ENCODE assay signal across 22 mouse cellular contexts in genomic region chr3:53217697-53218096, GRCm38 (mm10).
DNase-seq lines count a peak whose midpoint lies in the region; ATAC-seq and TF ChIP-seq lines count a peak whose summit lies in the region.
"Had no signal": no experiment of that assay in that cellular context is flagged by ENCODE, and none has a peak within 500 bp of the region (broad histone marks: within the 10 kb centered on the region; RNA-seq: fewer than 3 reads in every experiment).

No protein-coding gene starts in this region.

- H3K9me3 ChIP-seq in forebrain, embryonic 16.5 days (ENCODE audit: control insufficient read depth, low read length) = no peaks in the 10 kb centered on the region
- H3K9me3 ChIP-seq in forebrain, embryonic 12.5 days = no peaks in the 10 kb centered on the region
- no peaks in the 10 kb centered on the region for H3K9me3 ChIP-seq in limb, embryonic 14.5 days (ENCODE audit: control insufficient read depth, low read length)
- H3K9me3 ChIP-seq in limb, embryonic 10.5 days (replicated peaks) = no peaks in the 10 kb centered on the region
- H3K9me3 ChIP-seq: embryonic facial prominence, embryonic 13.5 days; heart, embryonic 10.5 days; heart, embryonic 15.5 days had no signal

- DNase-seq in heart, adult 2 months = no peak
- no peak for DNase-seq in heart, postnatal 10 days
- no peak for DNase-seq in limb, embryonic 14.5 days (ENCODE audit: low spot score)
- DNase-seq in limb, embryonic 10.5 days (ENCODE audit: low spot score) = no peak
- peak; percentile 38 for DNase-seq in brain, embryonic 14.5 days (ENCODE audit: low read depth)
- no peak for DNase-seq in kidney, adult 18-20 months
- DNase-seq: adrenal gland, postnatal 14 days; cerebellum, adult 18-20 months; cerebellum, adult 9-11 months; cerebellum, postnatal 36 days; gastrocnemius, postnatal 25 days; kidney, adult 9 months had no signal

- no peak overlapping the region for H3K27ac ChIP-seq in forebrain, embryonic 16.5 days (ENCODE audit: low read length)
- H3K27ac ChIP-seq in forebrain, embryonic 12.5 days = no peak overlapping the region
- peak overlapping the region; percentile 31; the same call in 1 of the 2 replicates for H3K27ac ChIP-seq in heart, adult 2 months
- no peak overlapping the region for H3K27ac ChIP-seq in limb, embryonic 14.5 days (replicated peaks; ENCODE audit: low read depth, low read length)
- no peak overlapping the region for H3K27ac ChIP-seq in limb, embryonic 10.5 days
- H3K27ac ChIP-seq: embryonic facial prominence, embryonic 13.5 days; heart, embryonic 10.5 days; heart, embryonic 15.5 days had no signal

- H3K9ac ChIP-seq in forebrain, embryonic 16.5 days (replicated peaks; ENCODE audit: low read depth, low read length) = no peak overlapping the region
- H3K9ac ChIP-seq in forebrain, embryonic 12.5 days = no peak overlapping the region
- H3K9ac ChIP-seq in heart, adult 2 months (ENCODE audit: low read depth, low read length) = no peak overlapping the region
- no peak overlapping the region for H3K9ac ChIP-seq in limb, embryonic 14.5 days (ENCODE audit: low read depth, low read length, severe bottlenecking)
- H3K9ac ChIP-seq: embryonic facial prominence, embryonic 13.5 days; heart, embryonic 15.5 days had no signal

- H3K27me3 ChIP-seq in forebrain, embryonic 16.5 days (replicated peaks; ENCODE audit: control insufficient read depth, insufficient read depth, low read length) = no peaks in the 10 kb centered on the region
- no peaks in the 10 kb centered on the region for H3K27me3 ChIP-seq in forebrain, embryonic 12.5 days
- no peaks in the 10 kb centered on the region for H3K27me3 ChIP-seq in heart, adult 2 months (ENCODE audit: control insufficient read depth, insufficient read depth, low read length)
- no peaks in the 10 kb centered on the region for H3K27me3 ChIP-seq in limb, embryonic 14.5 days (ENCODE audit: control insufficient read depth, insufficient read depth, low read length)
- no peaks in the 10 kb centered on the region for H3K27me3 ChIP-seq in limb, embryonic 10.5 days (ENCODE audit: low read depth, poor library complexity, severe bottlenecking)
- H3K27me3 ChIP-seq: CH12.LX; heart, embryonic 15.5 days; Patski had no signal

- peaks cover 1% of the 10 kb centered on the region; the same call in 1 of the 2 replicates for H3K79me2 ChIP-seq in heart, adult 2 months (replicated peaks; ENCODE audit: control insufficient read depth, insufficient read depth, low read length)

- intact Hi-C loops in heart, adult 2 months (cut with DNase I) = no loop called here
- intact Hi-C loops in heart, postnatal 10 days (cut with DNase I) = no loop called here

- no peak overlapping the region for H3K4me3 ChIP-seq in forebrain, embryonic 16.5 days (replicated peaks; ENCODE audit: low read length)
- no peak overlapping the region for H3K4me3 ChIP-seq in forebrain, embryonic 12.5 days (replicated peaks)
- H3K4me3 ChIP-seq in heart, adult 2 months = no peak overlapping the region
- no peak overlapping the region for H3K4me3 ChIP-seq in limb, embryonic 14.5 days (replicated peaks; ENCODE audit: low read length)
- no peak overlapping the region for H3K4me3 ChIP-seq in limb, embryonic 10.5 days
- H3K4me3 ChIP-seq: embryonic facial prominence, embryonic 13.5 days; heart, embryonic 10.5 days; heart, embryonic 15.5 days had no signal

- no peak for TF ChIP-seq POLR2A in heart, adult 2 months (IDR thresholded peaks at IDR 0.05; ENCODE audit: insufficient read depth, low read depth, low read length)
- no peak for TF ChIP-seq POLR2A in limb, embryonic 14.5 days (IDR thresholded peaks at IDR 0.05; ENCODE audit: borderline replicate concordance, extremely low read depth, insufficient read depth, insufficient read length)
- no peak for TF ChIP-seq POLR2A in brain, embryonic 14.5 days (IDR thresholded peaks at IDR 0.05; ENCODE audit: borderline replicate concordance, extremely low read depth, insufficient read depth, insufficient read length, poor library complexity, severe bottlenecking)

- peaks cover 10% of the 10 kb centered on the region; the same call in 1 of the 2 replicates for H3K4me1 ChIP-seq in forebrain, embryonic 16.5 days (replicated peaks; ENCODE audit: control insufficient read depth, insufficient read depth, low read length)
- H3K4me1 ChIP-seq in forebrain, embryonic 12.5 days = peaks cover 16% of the 10 kb centered on the region
- H3K4me1 ChIP-seq in heart, adult 2 months (ENCODE audit: control insufficient read depth, insufficient read depth, low read length) = peaks cover 4% of the 10 kb centered on the region
- peaks cover 17% of the 10 kb centered on the region for H3K4me1 ChIP-seq in limb, embryonic 14.5 days (ENCODE audit: control insufficient read depth, insufficient read depth, low read length)
- H3K4me1 ChIP-seq in limb, embryonic 10.5 days = no peaks in the 10 kb centered on the region

- WGBS in forebrain, embryonic 16.5 days = 55% methylated on average over 5 of the region's 5 CpGs
- WGBS in forebrain, embryonic 12.5 days = 68% methylated on average over 5 of the region's 5 CpGs
- 49% methylated on average over 5 of the region's 5 CpGs for WGBS in heart, adult 2 months
- 75% methylated on average over 5 of the region's 5 CpGs for WGBS in limb, embryonic 14.5 days
- WGBS in limb, embryonic 10.5 days = 90% methylated on average over 5 of the region's 5 CpGs

- peak; percentile 62; the same call in 1 of the 2 replicates for ATAC-seq in forebrain, embryonic 16.5 days
- no peak for ATAC-seq in forebrain, embryonic 12.5 days (ENCODE audit: low FRiP score)
- 0 out of 2 replicates have a peak, but pooled peaks have one; percentile 37 for ATAC-seq in limb, embryonic 14.5 days (ENCODE audit: low FRiP score, low read depth)
- ATAC-seq: activated CD4-positive, CD25-positive, alpha-beta regulatory T cell, adult 4 months; inflammation-experienced regulatory T-cells, adult 6 months; intestine, postnatal 0 days; Patski had no signal

- no peaks in the 10 kb centered on the region for H3K36me3 ChIP-seq in forebrain, embryonic 16.5 days (ENCODE audit: control insufficient read depth, insufficient read depth)
- H3K36me3 ChIP-seq in forebrain, embryonic 12.5 days (replicated peaks) = no peaks in the 10 kb centered on the region
- H3K36me3 ChIP-seq in heart, adult 2 months (ENCODE audit: control insufficient read depth, insufficient read depth, low read length) = no peaks in the 10 kb centered on the region; the same call in 1 of the 2 replicates
- H3K36me3 ChIP-seq in limb, embryonic 14.5 days (ENCODE audit: control insufficient read depth, insufficient read depth, low read length) = no peaks in the 10 kb centered on the region
- no peaks in the 10 kb centered on the region for H3K36me3 ChIP-seq in limb, embryonic 10.5 days
- H3K36me3 ChIP-seq: embryonic facial prominence, embryonic 13.5 days; heart, embryonic 10.5 days; heart, embryonic 15.5 days had no signal

- H3K4me2 ChIP-seq in forebrain, embryonic 16.5 days (ENCODE audit: low read length) = no peak overlapping the region
- H3K4me2 ChIP-seq in forebrain, embryonic 12.5 days = no peak overlapping the region
- H3K4me2 ChIP-seq in limb, embryonic 14.5 days (replicated peaks; ENCODE audit: low read depth, low read length, severe bottlenecking) = no peak overlapping the region
- H3K4me2 ChIP-seq: embryonic facial prominence, embryonic 13.5 days; heart, embryonic 15.5 days had no signal

- TF ChIP-seq CTCF in heart, adult 2 months (IDR thresholded peaks at IDR 0.05) = no peak
- no peak for TF ChIP-seq CTCF in brain, embryonic 14.5 days (IDR thresholded peaks at IDR 0.05; ENCODE audit: borderline replicate concordance, extremely low read depth, insufficient read depth, insufficient read length)

- TF ChIP-seq EP300 in heart, adult 2 months (IDR thresholded peaks at IDR 0.05; ENCODE audit: insufficient read depth, low read depth, low read length) = no peak
